Mouse (Mus musculus): ENCODE results near the gene Vmn1r235. TPM values are rescaled to one million over a fixed set of nuclear protein-coding genes. Genes with fewer than 3 reads are reported as not detected.

Gene Vmn1r235
- not detected in 2 replicates for polyA plus RNA-seq (2012; rRNA removed; ENCODE audit: low replicate concordance)

DNA sequence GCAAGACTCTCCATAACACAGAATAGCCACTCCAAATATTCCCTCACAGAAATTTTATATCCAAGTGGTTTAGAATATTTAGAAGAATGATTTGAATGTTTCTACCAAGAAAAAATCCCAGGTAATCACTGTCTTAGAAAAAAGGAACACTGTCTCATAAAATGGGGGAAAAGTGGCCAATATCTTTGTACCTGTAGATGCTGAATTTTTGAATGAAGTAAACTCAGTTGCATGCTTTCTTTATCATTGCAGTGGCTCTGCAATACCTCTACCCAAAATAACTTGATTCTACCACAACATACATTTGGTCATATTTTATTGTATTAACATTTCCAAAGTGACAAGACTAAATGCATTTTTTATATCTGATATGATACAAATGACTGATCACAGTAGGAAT, at the start of gene Vmn1r235:
Vmn1r235 (plus strand) TSS at position 301 of the 400 bp plus-strand sequence.

DNA sequence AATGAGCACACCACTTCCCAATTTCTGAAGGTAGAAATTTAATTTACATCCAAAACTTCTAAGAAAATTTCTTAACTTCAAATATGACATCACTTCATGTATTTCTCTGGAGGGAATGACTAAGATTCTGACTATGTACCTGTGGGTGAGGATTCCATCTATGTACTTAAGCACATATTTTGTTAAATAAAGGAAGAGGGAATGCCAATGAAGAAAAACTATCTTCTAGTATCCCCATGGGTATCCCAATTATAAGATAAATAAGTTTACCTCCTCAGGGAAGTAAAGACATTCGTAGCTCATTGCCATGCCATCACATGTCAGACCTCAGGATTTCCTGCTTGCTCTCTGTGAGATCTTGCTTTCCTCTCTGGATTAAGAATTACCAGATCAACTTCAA, 30.4 kb upstream of the Vmn1r235 start, which contains the start of gene Vmn1r234:
Vmn1r234 (plus strand) TSS at position 301 of the 400 bp plus-strand sequence.

DNA sequence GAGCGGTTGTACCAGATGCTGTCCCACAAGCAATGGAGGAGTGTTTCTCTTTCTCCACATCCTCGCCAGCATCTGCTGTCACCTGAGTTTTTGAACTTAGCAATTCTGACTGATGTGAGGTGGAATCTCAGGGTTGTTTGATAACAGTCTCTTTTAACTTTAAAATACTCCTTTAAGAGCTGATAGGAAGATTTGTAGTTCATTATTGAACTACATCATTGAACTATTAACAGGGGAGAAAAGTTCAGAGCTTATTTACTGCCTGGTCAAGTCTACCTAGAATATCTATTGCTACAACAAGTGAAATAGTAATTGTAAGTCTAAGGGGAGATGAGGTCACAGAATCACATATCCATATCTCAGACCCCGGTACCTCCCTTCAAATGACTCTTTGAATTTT, 26.4 kb downstream of the Vmn1r235 start, which contains the start of gene Vmn1r236:
Vmn1r236 (plus strand) TSS at position 301 of the 400 bp plus-strand sequence.

DNA sequence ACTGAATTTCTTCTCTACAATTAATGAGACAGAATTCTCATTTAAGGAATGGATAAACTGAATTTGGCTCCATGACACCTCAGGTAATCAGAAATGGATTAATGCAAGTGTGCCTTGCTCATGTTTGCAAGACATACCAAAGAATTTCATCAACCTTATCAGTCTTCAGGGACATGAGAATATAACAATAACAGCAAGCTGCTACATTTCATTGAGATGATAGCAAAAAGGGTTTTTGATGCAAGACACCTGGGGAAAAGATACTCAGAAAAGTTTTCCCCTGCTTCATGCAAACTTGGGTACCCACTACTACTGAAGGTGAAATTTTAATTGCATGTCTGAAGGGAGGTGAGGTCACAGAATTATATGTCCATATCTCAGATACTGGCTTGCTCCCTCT, 55.4 kb downstream of the Vmn1r235 start, which contains the start of gene Vmn1r237:
Vmn1r237 (plus strand) TSS at position 301 of the 400 bp plus-strand sequence.

Other genes with a start within 250 kb of the Vmn1r235 start
- 1.3 and 3.4 TPM in 2 replicates for gene Zfp160, start 247.5 kb upstream of the Vmn1r235 start, polyA plus RNA-seq (2012; rRNA removed; ENCODE audit: low replicate concordance)
- not detected in 2 replicates for gene Vmn1r234, start 30.3 kb upstream of the Vmn1r235 start, polyA plus RNA-seq (2012; rRNA removed; ENCODE audit: low replicate concordance)
- gene Vmn1r236, start 26.5 kb downstream of the Vmn1r235 start, polyA plus RNA-seq (2012; rRNA removed; ENCODE audit: low replicate concordance): not detected in 2 replicates
- gene Vmn1r237, start 55.5 kb downstream of the Vmn1r235 start, polyA plus RNA-seq (2012; rRNA removed; ENCODE audit: low replicate concordance): not detected in 2 replicates
- 0.13 and 0.47 TPM in 2 replicates for gene Zfp677, start 127.3 kb downstream of the Vmn1r235 start, polyA plus RNA-seq (2012; rRNA removed; ENCODE audit: low replicate concordance)
- gene Zfp54, start 166.8 kb downstream of the Vmn1r235 start, polyA plus RNA-seq (2012; rRNA removed; ENCODE audit: low replicate concordance): 0.26 and 1.1 TPM in 2 replicates
- 0.42 and 0.99 TPM in 2 replicates for gene Zfp51, start 194.0 kb downstream of the Vmn1r235 start, polyA plus RNA-seq (2012; rRNA removed; ENCODE audit: low replicate concordance)
- 1.5 and 2.2 TPM in 2 replicates for gene Zfp53, start 232.6 kb downstream of the Vmn1r235 start, polyA plus RNA-seq (2012; rRNA removed; ENCODE audit: low replicate concordance)